Mouse (Mus musculus) intestine, embryonic 15.5 days (tissue): ENCODE measurements around the gene Ip6k2. TPM values are rescaled to one million over a fixed set of nuclear protein-coding genes. Genes with fewer than 3 reads are reported as not detected.

ENCODE experiments used
- ATAC-seq: fragments of 200-750 bp; cut with Nextera tagmentation; 2 replicates; pipeline ENCODE4 v1.8.0; 2017; ENCODE audit warnings: moderate TSS enrichment, moderate library complexity
- H3K27ac ChIP-seq: fragments of 300-500 bp; sonication (generic); 2 replicates; pipeline ENCODE4 v1.5.1; 2015; ENCODE audit warnings: mild to moderate bottlenecking, inconsistent platforms
- H3K27me3 ChIP-seq: fragments of 300-500 bp; sonication (generic); replicated peaks from 2 replicates; pipeline ENCODE4 v1.6.1; 2015; ENCODE audit warnings: inconsistent platforms
- H3K36me3 ChIP-seq: fragments of 300-500 bp; sonication (generic); 2 replicates; pipeline ENCODE4 v1.6.1; 2015; ENCODE audit warnings: inconsistent platforms
- H3K4me1 ChIP-seq: fragments of 300-500 bp; sonication (generic); replicated peaks from 2 replicates; pipeline ENCODE4 v1.6.1; 2015; ENCODE audit warnings: inconsistent platforms
- H3K4me2 ChIP-seq: fragments of 300-500 bp; sonication (generic); replicated peaks from 2 replicates; pipeline ENCODE4 v1.6.1; 2015; ENCODE audit warnings: mild to moderate bottlenecking, inconsistent platforms
- H3K4me3 ChIP-seq: fragments of 300-500 bp; sonication (generic); replicated peaks from 2 replicates; pipeline ENCODE4 v1.5.1; 2015; ENCODE audit warnings: inconsistent platforms
- H3K9ac ChIP-seq: fragments of 300-500 bp; sonication (generic); 2 replicates; pipeline ENCODE4 v1.6.1; 2015; ENCODE audit warnings: inconsistent platforms
- H3K9me3 ChIP-seq: fragments of 300-500 bp; sonication (generic); 2 replicates; pipeline ENCODE4 v1.6.1; 2016; ENCODE audit warnings: inconsistent platforms
- WGBS: fragments of 180-500 bp; shearing (Covaris S2); methylation state at CpG from one replicate; pipeline ENCODE4 v1.1.7; 2015; 5-methylcytosine and 5-hydroxymethylcytosine counted together
- polyA plus RNA-seq: library from polyadenylated mRNA; unstranded; fragments of >200 nt; fragmentation: Nextera tagmentation; extraction: Ambion mirVana; gene quantifications from 2 replicates; pipeline ENCODE4 v1.2.1, GENCODE M21; 2015

Gene Ip6k2
- polyA plus RNA-seq, 1 experiment from 2014 or later: 62.6 TPM

GRCm38 (mm10) chr9:108754423-108754822 is 29.2 kb upstream of the Ip6k2 start:
- no peaks in the 10 kb centered on the region for H3K4me1 ChIP-seq
- no peaks in the 10 kb centered on the region for H3K27me3 ChIP-seq
- H3K4me3 ChIP-seq: no peak overlapping the region
- ATAC-seq: no peak
- H3K9me3 ChIP-seq: no peaks in the 10 kb centered on the region
- WGBS: 85% methylated on average over 5 of the region's 5 CpGs
- no peak overlapping the region for H3K9ac ChIP-seq
- H3K4me2 ChIP-seq: no peak overlapping the region
- H3K27ac ChIP-seq: no peak overlapping the region
- H3K36me3 ChIP-seq: no peaks in the 10 kb centered on the region; the same call in 1 of the 2 replicates

DNA sequence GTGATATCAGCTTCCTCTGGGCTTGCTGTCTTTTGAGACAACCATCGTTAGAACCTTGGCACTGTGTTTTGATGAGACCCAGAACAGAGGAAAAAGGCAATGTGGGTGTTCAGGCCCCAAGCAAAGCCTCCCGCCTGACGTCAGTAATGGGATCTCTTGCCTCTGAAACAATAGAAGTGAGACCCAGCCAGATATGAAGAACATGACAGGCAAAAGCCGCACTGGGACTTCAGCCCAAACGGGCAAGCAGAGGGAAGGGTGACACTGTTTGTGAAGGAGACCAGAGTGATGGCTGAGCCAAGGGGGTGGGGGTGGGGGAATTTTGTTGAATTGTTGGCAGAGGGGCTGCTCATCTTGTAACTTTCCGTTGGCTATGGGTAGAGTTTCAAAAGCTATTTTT is 26.2 kb upstream of the Ip6k2 start:
- 47% methylated on average over 6 of the region's 6 CpGs for whole genome bisulfite sequencing
- no peaks in the 10 kb centered on the region for H3K27me3 ChIP-seq
- no peak overlapping the region for H3K9ac ChIP-seq
- H3K9me3 ChIP-seq: no peaks in the 10 kb centered on the region
- no peak for ATAC-seq
- H3K36me3 ChIP-seq: no peaks in the 10 kb centered on the region
- no peak overlapping the region for H3K4me3 ChIP-seq
- H3K27ac ChIP-seq: no peak overlapping the region
- H3K4me1 ChIP-seq: no peaks in the 10 kb centered on the region
- no peak overlapping the region for H3K4me2 ChIP-seq

DNA sequence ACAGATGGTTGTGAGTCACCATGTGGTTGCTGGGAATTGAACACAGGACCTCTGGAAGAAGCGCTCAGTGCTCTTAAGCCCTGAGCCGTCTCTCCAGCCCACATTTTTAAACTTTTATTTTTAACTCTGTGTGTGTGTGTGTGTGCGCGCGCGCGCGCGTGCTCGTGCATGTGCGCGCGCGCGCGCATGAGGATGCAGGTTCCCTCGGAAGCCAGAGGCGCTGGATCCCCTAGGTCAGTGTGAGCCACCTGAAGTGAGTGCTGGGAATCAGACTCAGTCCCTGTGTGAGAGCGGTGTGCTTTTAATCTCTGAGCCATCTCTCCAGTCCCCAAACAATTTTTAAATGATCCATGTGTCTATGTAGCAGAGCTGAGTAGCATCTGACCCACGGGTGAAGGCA is 24.5 kb upstream of the Ip6k2 start:
- ATAC-seq: no peak
- Histone ChIP-seq H3K27me3 (no peaks in the 10 kb centered on the region), H3K4me1 (no peaks in the 10 kb centered on the region), H3K4me3 (no peak overlapping the region), H3K36me3 (no peaks in the 10 kb centered on the region), H3K27ac (no peak overlapping the region), H3K4me2 (no peak overlapping the region), H3K9me3 (no peaks in the 10 kb centered on the region), H3K9ac (no peak overlapping the region)
- WGBS: 97% methylated on average over 20 of the region's 20 CpGs

- Histone ChIP-seq H3K9me3 (no peaks in the 10 kb centered on the region), H3K36me3 (no peaks in the 10 kb centered on the region), H3K27me3 (no peaks in the 10 kb centered on the region), H3K4me2 (no peak overlapping the region), H3K4me3 (no peak overlapping the region), H3K9ac (no peak overlapping the region), H3K4me1 (no peaks in the 10 kb centered on the region), H3K27ac (no peak overlapping the region)
- ATAC-seq: no peak
- 57% methylated on average over 2 of the region's 2 CpGs for WGBS
These were observed 23.8 kb upstream of the Ip6k2 start for GRCm38 (mm10) chr9:108759805-108760204.

- no peaks in the 10 kb centered on the region for H3K27me3 ChIP-seq
- H3K4me1 ChIP-seq: no peaks in the 10 kb centered on the region
- no peak overlapping the region for H3K9ac ChIP-seq
- no peak overlapping the region for H3K4me2 ChIP-seq
- no peak overlapping the region for H3K4me3 ChIP-seq
- H3K9me3 ChIP-seq: no peaks in the 10 kb centered on the region
- H3K27ac ChIP-seq: no peak overlapping the region
- no peak for ATAC-seq
- H3K36me3 ChIP-seq: no peaks in the 10 kb centered on the region
These were observed 22.0 kb upstream of the Ip6k2 start for GRCm38 (mm10) chr9:108761561-108761960.

DNA sequence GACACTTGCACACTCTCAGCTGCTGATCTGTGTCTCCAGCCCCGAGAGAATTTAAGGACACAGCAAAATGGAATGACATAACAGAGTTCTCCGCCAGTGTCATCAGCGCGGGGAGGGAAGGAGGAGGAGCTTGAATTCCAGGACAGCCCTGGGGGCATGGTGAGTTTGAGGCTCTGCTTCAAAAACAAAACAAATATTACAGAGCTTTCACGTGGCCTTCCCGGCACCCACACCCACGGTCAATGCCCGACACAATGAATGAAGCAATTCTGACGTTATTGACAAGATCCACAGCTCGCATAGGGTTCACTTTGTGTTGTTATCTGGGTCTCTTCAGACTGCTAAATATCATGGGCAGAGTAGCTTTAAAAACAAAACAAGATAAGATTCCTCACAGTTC is 18.6 kb upstream of the Ip6k2 start:
- Histone ChIP-seq H3K36me3 (no peaks in the 10 kb centered on the region), H3K4me1 (no peaks in the 10 kb centered on the region), H3K27me3 (no peaks in the 10 kb centered on the region), H3K27ac (no peak overlapping the region), H3K9me3 (no peaks in the 10 kb centered on the region), H3K4me2 (no peak overlapping the region), H3K9ac (no peak overlapping the region), H3K4me3 (no peak overlapping the region)
- ATAC-seq: no peak
- WGBS: 67% methylated on average over 10 of the region's 10 CpGs

DNA sequence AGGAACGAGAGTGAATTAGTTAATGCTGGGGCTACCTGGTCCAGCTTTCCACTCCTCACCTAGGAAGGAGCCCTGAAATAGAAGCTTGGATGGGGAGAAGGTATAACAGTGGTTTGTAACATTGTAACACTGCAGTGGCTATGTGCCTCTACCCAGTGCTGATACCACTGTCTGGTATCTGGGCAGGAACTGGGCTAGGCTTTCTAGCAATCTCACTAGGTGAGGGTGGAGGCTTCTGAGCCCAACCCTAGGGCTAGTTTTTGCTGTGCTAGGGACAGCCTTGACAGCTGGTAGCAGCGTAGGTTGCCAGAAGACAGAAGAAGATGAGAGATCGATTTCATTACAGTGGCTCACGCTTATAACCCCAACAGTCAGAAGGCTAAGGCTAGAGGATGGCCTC is 7.0 kb upstream of the Ip6k2 start:
- no peak overlapping the region for H3K9ac ChIP-seq
- H3K27ac ChIP-seq: no peak overlapping the region
- H3K4me3 ChIP-seq: no peak overlapping the region
- H3K4me2 ChIP-seq: no peak overlapping the region
- H3K36me3 ChIP-seq: no peaks in the 10 kb centered on the region
- WGBS: 72% methylated on average over 4 of the region's 4 CpGs
- H3K9me3 ChIP-seq: no peaks in the 10 kb centered on the region
- no peak for ATAC-seq
- no peaks in the 10 kb centered on the region for H3K27me3 ChIP-seq
- H3K4me1 ChIP-seq: 0 out of 2 replicates have a peak, but pooled peaks cover 3% of the 10 kb centered on the region

DNA sequence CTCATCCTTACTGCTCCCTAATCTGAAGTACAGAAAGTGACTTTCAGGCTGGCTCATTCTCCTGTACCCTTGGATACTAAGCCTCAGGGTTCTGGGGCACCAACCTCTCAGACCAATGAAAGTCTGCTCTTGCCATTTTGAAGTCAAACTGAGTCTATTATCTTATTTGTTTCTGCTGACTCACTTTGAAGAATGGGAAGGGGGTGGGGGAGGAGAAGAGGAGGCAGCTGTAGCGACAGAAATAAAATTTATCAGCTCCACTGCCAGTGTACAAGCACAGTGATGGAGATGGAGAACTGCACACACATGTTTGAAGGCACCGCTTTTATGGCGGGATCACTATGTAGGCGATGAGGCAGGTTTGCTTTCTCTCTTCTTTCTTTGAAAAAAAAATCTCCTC is 6.3 kb upstream of the Ip6k2 start:
- H3K4me2 ChIP-seq: no peak overlapping the region
- no peaks in the 10 kb centered on the region for H3K36me3 ChIP-seq
- ATAC-seq: no peak
- WGBS: 81% methylated on average over 4 of the region's 4 CpGs
- no peak overlapping the region for H3K27ac ChIP-seq
- no peaks in the 10 kb centered on the region for H3K9me3 ChIP-seq
- H3K4me1 ChIP-seq: 0 out of 2 replicates have a peak, but pooled peaks cover 3% of the 10 kb centered on the region
- H3K27me3 ChIP-seq: no peaks in the 10 kb centered on the region
- no peak overlapping the region for H3K9ac ChIP-seq
- H3K4me3 ChIP-seq: no peak overlapping the region

DNA sequence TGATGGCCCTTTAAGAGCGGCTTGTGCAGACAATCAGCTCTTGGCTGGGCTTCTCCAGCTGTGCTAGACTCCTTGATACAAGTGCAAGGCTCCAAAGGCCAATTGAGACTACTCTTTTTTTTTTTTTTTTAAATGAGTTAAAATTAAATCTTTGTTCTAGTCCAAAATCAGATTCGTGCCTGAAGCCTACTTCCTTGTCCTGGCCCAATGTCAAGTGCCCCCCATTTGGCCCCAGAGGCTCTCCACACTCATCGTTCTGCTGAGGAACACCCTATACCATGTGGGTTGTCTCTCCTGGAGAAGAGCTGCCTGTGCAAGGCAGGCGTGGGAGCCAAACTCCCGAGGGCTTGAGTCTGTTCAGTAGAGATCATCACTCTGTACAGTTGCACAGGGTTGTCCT is 2.6 kb upstream of the Ip6k2 start:
- H3K9me3 ChIP-seq: no peaks in the 10 kb centered on the region
- ATAC-seq: no peak
- no peak overlapping the region for H3K4me2 ChIP-seq
- no peaks in the 10 kb centered on the region for H3K27me3 ChIP-seq
- H3K36me3 ChIP-seq: no peaks in the 10 kb centered on the region
- H3K27ac ChIP-seq: no peak overlapping the region
- H3K4me3 ChIP-seq: no peak overlapping the region
- 52% methylated on average over 5 of the region's 5 CpGs for WGBS
- H3K4me1 ChIP-seq: peaks cover 11% of the 10 kb centered on the region
- no peak overlapping the region for H3K9ac ChIP-seq

DNA sequence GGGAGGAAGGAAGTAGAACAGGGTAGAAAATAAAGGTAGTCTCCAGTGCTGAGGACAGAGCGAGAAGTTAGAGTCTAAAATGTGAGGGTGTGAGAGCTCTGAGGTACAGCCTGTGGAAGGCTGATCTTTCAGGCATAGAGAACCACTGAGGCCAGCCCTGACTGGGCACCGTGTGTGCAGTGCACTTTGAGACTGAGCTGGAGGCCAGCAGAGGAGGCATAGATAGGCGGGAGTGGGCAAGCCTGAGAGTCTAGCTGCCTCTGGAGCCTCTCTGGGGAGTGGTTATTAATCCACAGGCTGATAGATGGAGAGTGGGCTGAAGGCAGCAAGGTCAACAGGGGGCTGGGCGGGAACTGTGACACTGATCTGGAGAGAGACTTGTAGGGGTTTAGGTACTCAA is 1.7 kb upstream of the Ip6k2 start:
- no peak overlapping the region for H3K4me2 ChIP-seq
- H3K36me3 ChIP-seq: no peaks in the 10 kb centered on the region
- no peak overlapping the region for H3K9ac ChIP-seq
- no peaks in the 10 kb centered on the region for H3K27me3 ChIP-seq
- ATAC-seq: peak; percentile 46
- H3K9me3 ChIP-seq: no peaks in the 10 kb centered on the region
- H3K4me1 ChIP-seq: peaks cover 18% of the 10 kb centered on the region
- H3K4me3 ChIP-seq: no peak overlapping the region
- 0 out of 2 replicates have a peak overlapping the region, but pooled peaks have one; percentile 24 for H3K27ac ChIP-seq
- WGBS: 62% methylated on average over 4 of the region's 4 CpGs

DNA sequence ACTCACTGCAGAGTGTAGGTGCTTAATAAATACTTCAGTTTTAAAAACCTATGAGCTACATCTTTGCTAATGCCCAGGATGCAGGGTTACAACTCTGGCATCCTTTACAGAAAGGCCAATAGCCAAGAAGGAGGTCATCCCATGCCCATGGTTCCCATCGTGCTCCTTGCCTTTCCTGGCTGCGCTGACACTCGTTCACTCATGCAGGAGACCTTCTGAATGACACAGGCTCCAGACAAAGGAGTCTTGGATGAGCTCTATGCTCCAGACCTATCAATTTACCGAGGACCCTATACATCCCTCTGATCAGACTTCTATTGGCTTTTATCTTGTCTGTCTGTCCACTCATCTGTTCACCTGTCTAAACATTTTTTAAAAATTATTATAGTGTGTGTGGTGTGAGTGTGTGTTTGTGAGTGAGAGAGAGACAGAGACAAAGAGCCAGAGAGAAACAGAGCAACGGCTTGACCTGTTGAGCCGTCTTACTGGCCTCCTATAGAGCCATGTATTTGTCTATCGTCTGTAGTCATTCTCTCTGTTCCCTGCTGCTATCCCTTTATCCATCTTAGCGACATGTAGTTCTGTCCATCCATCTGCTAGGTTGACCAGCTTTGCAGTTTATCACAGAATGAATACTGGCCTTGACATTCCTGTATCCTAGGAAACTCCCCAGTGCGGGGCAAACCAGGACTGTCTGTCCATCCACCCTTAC is 604 bp upstream of the Ip6k2 start:
- H3K27ac ChIP-seq: no peak overlapping the region
- ATAC-seq: no peak
- WGBS: 26% methylated on average over 9 of the region's 9 CpGs
- H3K4me2 ChIP-seq: peak overlapping the region; percentile 66
- H3K4me1 ChIP-seq: peaks cover 23% of the 10 kb centered on the region
- H3K9ac ChIP-seq: peak overlapping the region; percentile 89; the same call in 1 of the 2 replicates
- H3K9me3 ChIP-seq: no peaks in the 10 kb centered on the region
- H3K27me3 ChIP-seq: no peaks in the 10 kb centered on the region
- peak overlapping the region; percentile 84 for H3K4me3 ChIP-seq
- no peaks in the 10 kb centered on the region for H3K36me3 ChIP-seq

GRCm38 (mm10) chr9:108785416-108785815 is 1.8 kb downstream of the Ip6k2 start:
- ATAC-seq: no peak
- Histone ChIP-seq H3K4me3 (0 out of 2 replicates have a peak overlapping the region, but pooled peaks have one; percentile 84), H3K27ac (no peak overlapping the region)

GRCm38 (mm10) chr9:108786494-108786893 is 2.9 kb downstream of the Ip6k2 start:
- 81% methylated on average over 1 of the region's 1 CpGs for WGBS
- no peak overlapping the region for H3K27ac ChIP-seq
- no peaks in the 10 kb centered on the region for H3K27me3 ChIP-seq
- H3K4me3 ChIP-seq: no peak overlapping the region
- H3K4me2 ChIP-seq: 0 out of 2 replicates have a peak overlapping the region, but pooled peaks have one; percentile 66
- H3K9me3 ChIP-seq: no peaks in the 10 kb centered on the region
- H3K36me3 ChIP-seq: 0 out of 2 replicates have a peak, but pooled peaks cover 2% of the 10 kb centered on the region
- ATAC-seq: no peak
- no peak overlapping the region for H3K9ac ChIP-seq
- peaks cover 28% of the 10 kb centered on the region for H3K4me1 ChIP-seq

More at GRCm38 (mm10) chr9:108785416-108785815, 1.8 kb downstream of the Ip6k2 start:
- no peaks in the 10 kb centered on the region for H3K27me3 ChIP-seq
- peaks cover 31% of the 10 kb centered on the region for H3K4me1 ChIP-seq
- H3K9me3 ChIP-seq: no peaks in the 10 kb centered on the region
- H3K4me2 ChIP-seq: peak overlapping the region; percentile 66
- H3K9ac ChIP-seq: no peak overlapping the region
- 0 out of 2 replicates have a peak, but pooled peaks cover 2% of the 10 kb centered on the region for H3K36me3 ChIP-seq
